Mouse (Mus musculus) midbrain, postnatal 0 days (tissue): Measurements from ENCODE around the gene Tprn. TPM values are rescaled to one million over a fixed set of nuclear protein-coding genes. Genes with fewer than 3 reads are reported as not detected.

Source experiments
- ATAC-seq: fragments of 200-750 bp; cut with Nextera tagmentation; 2 replicates; pipeline ENCODE4 v1.8.0; 2017; ENCODE audit warnings: moderate number of reproducible peaks, mild to moderate bottlenecking, moderate TSS enrichment, moderate library complexity; ENCODE audit not compliant: low FRiP score
- DNase-seq: peaks from one replicate; pipeline ENCODE4 v3.0.0-alpha.2; 2015; ENCODE audit warnings: low spot score
- H3K27ac ChIP-seq: fragments of 300-500 bp; sonication (generic); 2 replicates; pipeline ENCODE4 v1.5.1; 2014; ENCODE audit warnings: low read depth, mild to moderate bottlenecking, low read length, mixed read lengths
- H3K27me3 ChIP-seq: fragments of 300-500 bp; sonication (generic); 2 replicates; pipeline ENCODE4 v1.6.1; 2014; ENCODE audit warnings: low read length, control low read depth, mixed read lengths; ENCODE audit not compliant: insufficient read depth
- H3K36me3 ChIP-seq: fragments of 300-500 bp; sonication (generic); 2 replicates; pipeline ENCODE4 v1.6.1; 2014; ENCODE audit warnings: low read length, control low read depth, mixed read lengths; ENCODE audit not compliant: insufficient read depth
- H3K4me1 ChIP-seq: fragments of 300-500 bp; sonication (generic); 2 replicates; pipeline ENCODE4 v1.6.1; 2014; ENCODE audit warnings: mild to moderate bottlenecking, control low read depth, antibody characterized with exemption, low read length, mixed read lengths; ENCODE audit not compliant: insufficient read depth
- H3K4me2 ChIP-seq: fragments of 300-500 bp; sonication (generic); 2 replicates; pipeline ENCODE4 v1.6.1; 2014; ENCODE audit warnings: low read depth, mild to moderate bottlenecking, low read length, mixed read lengths; ENCODE audit not compliant: poor library complexity, severe bottlenecking
- H3K4me3 ChIP-seq: fragments of 300-500 bp; sonication (generic); 2 replicates; pipeline ENCODE4 v1.5.1; 2014; ENCODE audit warnings: low read depth, mild to moderate bottlenecking, low read length, moderate library complexity
- H3K9ac ChIP-seq: fragments of 300-500 bp; sonication (generic); replicated peaks from 2 replicates; pipeline ENCODE4 v1.6.1; 2014; ENCODE audit warnings: mild to moderate bottlenecking, low read length, moderate library complexity, mixed read lengths; ENCODE audit not compliant: poor library complexity, severe bottlenecking
- H3K9me3 ChIP-seq: fragments of 300-500 bp; sonication (generic); 2 replicates; pipeline ENCODE4 v1.6.1; 2016; ENCODE audit warnings: low read length, control low read depth
- CTCF ChIP-seq: IDR thresholded peaks from 2 replicates; pipeline ENCODE4 v1.5.1; 2016; ENCODE audit warnings: antibody characterized with exemption, mild to moderate bottlenecking
- WGBS: fragments of 180-500 bp; shearing (Covaris S2); extraction: QIAGEN DNeasy Blood & Tissue Kit; methylation state at CpG from one replicate; pipeline ENCODE4 v1.1.7; 2014; 5-methylcytosine and 5-hydroxymethylcytosine counted together
- polyA plus RNA-seq: library from polyadenylated mRNA; unstranded; fragments of >200 nt; fragmentation: Nextera tagmentation; extraction: Ambion mirVana; gene quantifications from 2 replicates; pipeline ENCODE4 v1.2.1, GENCODE M21; 2015
- total RNA-seq: library from RNA; depleted of rRNA; stranded (reverse); fragments of >200 nt; gene quantifications from 2 replicates; pipeline ENCODE4 v1.2.3, GENCODE M21; 2014

The Tprn gene
- total and polyA plus RNA-seq, 2 experiments from 2014 or later: 18.1 to 45.5 TPM

DNA sequence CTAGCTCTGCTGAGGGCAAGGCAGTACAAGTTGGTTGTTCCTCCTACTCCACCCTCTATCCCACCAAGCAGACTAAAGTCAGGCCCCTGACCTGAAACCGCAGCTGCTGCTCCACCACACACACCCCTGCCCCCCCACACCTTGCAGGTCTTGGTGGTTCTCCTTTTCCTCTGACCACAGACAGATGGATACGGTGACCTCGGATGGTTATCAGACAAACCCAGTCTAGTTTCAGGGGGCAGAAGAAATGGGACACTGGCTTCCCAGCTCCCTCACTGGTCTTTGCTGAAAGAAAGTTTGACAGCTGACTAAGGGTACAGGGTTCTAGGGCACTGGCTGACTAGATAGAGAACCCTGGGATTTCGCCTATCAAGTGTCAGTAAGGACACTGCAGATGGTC lies 29.0 kb upstream of the Tprn start:
- no peak overlapping the region for H3K4me2 ChIP-seq
- H3K27ac ChIP-seq: no peak overlapping the region
- H3K27me3 ChIP-seq: no peaks in the 10 kb centered on the region; the same call in 1 of the 2 replicates
- no peaks in the 10 kb centered on the region for H3K9me3 ChIP-seq
- H3K36me3 ChIP-seq: no peaks in the 10 kb centered on the region
- no peaks in the 10 kb centered on the region; the same call in 1 of the 2 replicates for H3K4me1 ChIP-seq
- 78% methylated on average over 4 of the region's 4 CpGs for WGBS
- TF ChIP-seq CTCF: no peak
- DNase-seq (no peak), ATAC-seq (no peak)
- no peak overlapping the region for H3K4me3 ChIP-seq
- H3K9ac ChIP-seq: no peak overlapping the region

DNA sequence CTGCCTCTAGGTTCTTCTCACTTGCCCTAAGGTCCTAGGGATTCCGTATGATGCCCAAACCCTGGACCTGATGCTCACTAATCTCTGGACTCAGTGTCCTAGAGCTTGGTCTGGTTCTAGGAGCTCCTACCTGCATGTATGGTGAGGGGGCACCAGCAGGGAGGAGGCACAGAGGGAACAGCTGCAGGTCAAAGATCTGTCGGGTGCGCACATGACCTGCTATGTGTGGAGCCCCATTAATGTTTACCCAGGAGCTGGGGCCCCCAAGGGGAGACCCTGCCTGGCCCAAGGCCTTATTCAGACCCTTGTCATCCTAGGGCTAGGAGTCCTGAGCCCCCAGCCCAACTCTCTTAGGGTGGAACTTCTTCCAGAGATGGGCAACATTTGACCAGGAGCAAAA lies 28.4 kb upstream of the Tprn start, which contains the start of gene Slc34a3:
Gene Slc34a3, minus strand, starts transcription at position 315 of the 400 bp plus-strand sequence.
- Histone ChIP-seq H3K9me3 (no peaks in the 10 kb centered on the region), H3K4me1 (no peaks in the 10 kb centered on the region; the same call in 1 of the 2 replicates), H3K9ac (no peak within 1 kb of the TSS), H3K27ac (no peak within 1 kb of the TSS), H3K4me2 (no peak within 1 kb of the TSS), H3K27me3 (no peaks in the 10 kb centered on the region; the same call in 1 of the 2 replicates), H3K36me3 (no peaks in the 10 kb centered on the region), H3K4me3 (no peak within 1 kb of the TSS)
- no peak for DNase-seq
- no peak for ATAC-seq
- 87% methylated on average over 3 of the region's 3 CpGs for WGBS
- no peak for TF ChIP-seq CTCF

- no peak for TF ChIP-seq CTCF
Measured at GRCm38 (mm10) chr2:25234551-25235220, 27.7 kb upstream of the Tprn start.

GRCm38 (mm10) chr2:25236614-25237013 lies 25.8 kb upstream of the Tprn start, which contains the start of gene Rnf224:
Rnf224 (minus strand) TSS chr2:25236787.
- H3K4me1 ChIP-seq: peaks cover 4% of the 10 kb centered on the region; the same call in 1 of the 2 replicates
- TF ChIP-seq CTCF: no peak
- no peak within 1 kb of the TSS for H3K9ac ChIP-seq
- no peaks in the 10 kb centered on the region for H3K9me3 ChIP-seq
- DNase-seq (no peak), ATAC-seq (no peak)
- 38% methylated on average over 8 of the region's 8 CpGs for WGBS
- no peak within 1 kb of the TSS for H3K4me2 ChIP-seq
- H3K4me3 ChIP-seq: no peak within 1 kb of the TSS
- H3K36me3 ChIP-seq: no peaks in the 10 kb centered on the region
- no peaks in the 10 kb centered on the region; the same call in 1 of the 2 replicates for H3K27me3 ChIP-seq
- no peak within 1 kb of the TSS for H3K27ac ChIP-seq

More at GRCm38 (mm10) chr2:25234551-25235220, 27.7 kb upstream of the Tprn start:
- H3K9ac ChIP-seq: no peak overlapping the region
- no peaks in the 10 kb centered on the region for H3K4me1 ChIP-seq
- H3K9me3 ChIP-seq: no peaks in the 10 kb centered on the region
- H3K27me3 ChIP-seq: no peaks in the 10 kb centered on the region; the same call in 1 of the 2 replicates
- ATAC-seq (no peak), DNase-seq (no peak)
- no peak overlapping the region for H3K4me2 ChIP-seq
- no peaks in the 10 kb centered on the region for H3K36me3 ChIP-seq
- H3K27ac ChIP-seq: no peak overlapping the region
- no peak overlapping the region for H3K4me3 ChIP-seq
- WGBS: 74% methylated on average over 5 of the region's 5 CpGs

DNA sequence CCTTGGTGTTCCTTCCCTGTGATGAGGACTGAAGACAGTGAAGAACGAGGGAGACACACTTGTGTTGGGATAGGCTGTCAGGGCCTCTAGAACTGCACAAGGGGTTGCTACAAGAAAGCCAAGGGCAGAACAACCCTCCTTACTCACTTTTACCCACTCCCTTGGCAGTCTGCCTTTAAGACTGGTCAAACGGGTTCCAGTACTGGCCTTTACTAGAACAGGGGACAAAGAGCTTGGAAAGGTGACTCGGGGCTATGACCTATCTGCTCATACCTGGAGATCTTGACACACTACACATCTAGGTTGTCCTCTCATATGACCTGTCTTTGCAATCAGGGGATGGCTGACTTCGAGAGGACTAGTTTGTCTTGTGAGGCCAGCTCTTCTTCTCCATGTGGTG lies 24.9 kb upstream of the Tprn start:
- H3K4me3 ChIP-seq: no peak overlapping the region
- 68% methylated on average over 4 of the region's 4 CpGs for WGBS
- ATAC-seq (no peak), DNase-seq (no peak)
- no peak for TF ChIP-seq CTCF
- H3K36me3 ChIP-seq: no peaks in the 10 kb centered on the region
- H3K9ac ChIP-seq: no peak overlapping the region
- no peak overlapping the region for H3K4me2 ChIP-seq
- H3K9me3 ChIP-seq: no peaks in the 10 kb centered on the region
- peaks cover 5% of the 10 kb centered on the region; the same call in 1 of the 2 replicates for H3K4me1 ChIP-seq
- H3K27me3 ChIP-seq: no peaks in the 10 kb centered on the region; the same call in 1 of the 2 replicates
- no peak overlapping the region for H3K27ac ChIP-seq

DNA sequence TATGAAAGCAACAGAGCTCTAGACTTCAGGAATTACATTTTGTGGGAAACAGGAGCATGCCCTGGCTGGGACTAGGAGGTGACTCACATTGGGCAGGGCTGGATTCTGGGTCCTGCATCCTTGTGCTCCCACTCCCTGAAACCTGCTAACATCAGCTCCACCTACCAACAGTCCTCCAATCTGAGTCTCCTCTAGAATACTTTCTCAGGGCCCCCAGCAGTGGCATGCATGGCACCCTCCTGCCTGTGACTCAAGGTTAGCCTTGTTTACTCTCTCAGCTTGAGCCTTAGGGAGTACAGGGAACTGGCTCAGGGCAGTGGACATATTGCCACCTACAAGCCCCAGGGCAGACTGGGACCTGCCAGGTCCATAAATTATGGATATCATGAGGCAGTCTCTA lies 24.3 kb upstream of the Tprn start:
- no peak for DNase-seq
- Histone ChIP-seq H3K4me1 (peaks cover 8% of the 10 kb centered on the region; the same call in 1 of the 2 replicates), H3K4me2 (no peak overlapping the region), H3K9ac (no peak overlapping the region), H3K4me3 (no peak overlapping the region), H3K9me3 (no peaks in the 10 kb centered on the region), H3K27ac (no peak overlapping the region), H3K27me3 (no peaks in the 10 kb centered on the region; the same call in 1 of the 2 replicates), H3K36me3 (no peaks in the 10 kb centered on the region)
- no peak for TF ChIP-seq CTCF
- no peak for ATAC-seq
